Mouse (Mus musculus): ENCODE data around the gene Tmem131.

- no peak for TF ChIP-seq POLR2A (IDR thresholded peaks at IDR 0.05; ENCODE audit: borderline replicate concordance, extremely low read depth, low read depth, low read length)
- no peak for TF ChIP-seq CTCF (IDR thresholded peaks at IDR 0.05; ENCODE audit: insufficient read depth, low read length)
Measured at GRCm38 (mm10) chr1:36986396-36987160, 43.1 kb upstream of the Tmem131 start.
